Mouse (Mus musculus): ENCODE data around the gene Tiam1. TPM values are rescaled to one million over a fixed set of nuclear protein-coding genes. Genes with fewer than 3 reads are reported as not detected.

Gene Tiam1
- total RNA-seq, 2 experiments from 2014 or later, result 67.9 to 73.4 TPM

DNA sequence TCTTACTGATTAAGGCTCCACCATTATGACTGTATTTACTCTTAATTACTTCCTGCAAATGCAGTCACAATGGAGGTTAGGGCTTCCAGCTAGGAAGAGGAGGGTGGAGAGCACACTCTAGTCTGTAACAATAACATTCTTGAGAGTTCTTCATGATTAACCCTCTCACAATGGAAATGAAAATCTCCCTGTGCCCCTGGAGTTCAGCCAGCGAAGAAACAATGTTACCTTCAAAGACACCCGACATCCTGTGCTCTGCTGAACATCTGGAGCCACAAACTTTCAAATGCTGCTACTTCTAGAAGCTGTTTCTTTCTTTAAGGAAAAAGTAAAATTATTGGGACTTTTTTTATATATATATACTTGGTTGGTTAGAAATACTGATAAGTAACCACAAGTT, 395.7 kb downstream of the Tiam1 start:
- DNase-seq (ENCODE audit: low spot score in 2 of 2), result no peak

- no peak for DNase-seq (ENCODE audit: low spot score in 2 of 2)
Observed at GRCm38 (mm10) chr16:89739559-89739958, 404.0 kb downstream of the Tiam1 start.

- DNase-seq (ENCODE audit: low spot score in 2 of 2), result no peak
Observed at GRCm38 (mm10) chr16:89738963-89739362, 404.6 kb downstream of the Tiam1 start.

Other genes with a start within 250 kb of the Tiam1 start
- 1,000 to 10,000 TPM; 1,054 to 1,131 TPM for gene Sod1, start 77.0 kb upstream of the Tiam1 start, total RNA-seq (2021)
- 10 to 100 TPM; 57.1 to 68.3 TPM for gene Scaf4, start 140.7 kb upstream of the Tiam1 start, total RNA-seq (2021)
- 10 to 100 TPM; 12.3 to 13.7 TPM for gene Hunk, start 242.2 kb upstream of the Tiam1 start, total RNA-seq (2021)

Measured in adrenal gland, postnatal 4 days (tissue).